Mouse (Mus musculus) urinary bladder, postnatal 25 days (tissue): ENCODE measurements around the gene C7.

Source experiments
- DNase-seq: peaks from one replicate; pipeline ENCODE4 v3.0.0; 2022; ENCODE audit warnings: low spot score

Gene C7

DNA sequence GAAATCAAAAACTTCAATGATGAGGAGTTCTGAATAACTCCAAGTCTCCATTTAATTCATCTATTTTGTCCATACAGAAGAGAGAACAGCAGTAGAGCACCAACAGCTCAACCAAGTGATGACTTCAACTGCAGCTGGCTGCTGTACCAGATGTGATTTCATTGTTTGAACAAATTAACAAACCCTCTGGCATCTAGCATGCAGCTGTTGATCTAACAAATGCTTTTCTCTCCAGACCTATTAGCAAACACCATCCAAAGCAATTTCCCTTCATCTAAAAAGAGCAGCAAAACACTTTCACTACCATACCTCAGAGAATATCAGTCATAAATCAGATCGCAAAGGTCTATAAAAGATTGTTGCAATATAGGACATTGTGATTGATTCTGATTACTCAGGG is 90.2 kb downstream of the C7 start:
- DNase-seq: no peak
